Mouse (Mus musculus): ENCODE measurements at regions not wholly inside any gene's neighbourhood (a gene's known extent, or its start where the extent isn't known, plus 50 kb on each side); places are given as distances from the start of the nearest gene placed in this dataset.

- ATAC-seq (replicated peaks; ENCODE audit: poor library complexity), result no peak
Measured at GRCm38 (mm10) chr4:81981811-81982210, 539.2 kb upstream of the Mpdz start.

GRCm38 (mm10) chr4:81970472-81970871 lies 527.9 kb upstream of the Mpdz start:
- peak; percentile 54 for ATAC-seq (replicated peaks; ENCODE audit: poor library complexity)

GRCm38 (mm10) chr4:81969621-81970115 lies 527.1 kb upstream of the Mpdz start:
- ATAC-seq (replicated peaks; ENCODE audit: poor library complexity), result no peak

GRCm38 (mm10) chr4:81966054-81966623 lies 523.5 kb upstream of the Mpdz start:
- ATAC-seq (replicated peaks; ENCODE audit: poor library complexity), result no peak

- ATAC-seq (replicated peaks; ENCODE audit: poor library complexity), result no peak
Measured at GRCm38 (mm10) chr4:81963112-81963511, 520.5 kb upstream of the Mpdz start.

- no peak for ATAC-seq (replicated peaks; ENCODE audit: poor library complexity)
Measured at GRCm38 (mm10) chr4:81962586-81962985, 520.0 kb upstream of the Mpdz start.

GRCm38 (mm10) chr4:81960552-81961534 lies 518.2 kb upstream of the Mpdz start:
- no peak for ATAC-seq (replicated peaks; ENCODE audit: poor library complexity)

- no peak for ATAC-seq (replicated peaks; ENCODE audit: poor library complexity)
Measured at GRCm38 (mm10) chr4:81956926-81957694, 514.5 kb upstream of the Mpdz start.

GRCm38 (mm10) chr4:81953023-81953422 lies 510.4 kb upstream of the Mpdz start:
- ATAC-seq (replicated peaks; ENCODE audit: poor library complexity), result no peak

- ATAC-seq (replicated peaks; ENCODE audit: poor library complexity), result no peak
Measured at GRCm38 (mm10) chr4:81937384-81937783, 494.8 kb upstream of the Mpdz start.

GRCm38 (mm10) chr4:81930956-81931355 lies 488.3 kb upstream of the Mpdz start:
- no peak for ATAC-seq (replicated peaks; ENCODE audit: poor library complexity)

- no peak for ATAC-seq (replicated peaks; ENCODE audit: poor library complexity)
Measured at GRCm38 (mm10) chr4:81928581-81929244, 486.1 kb upstream of the Mpdz start.

GRCm38 (mm10) chr4:81927176-81927714 lies 484.6 kb upstream of the Mpdz start:
- ATAC-seq (replicated peaks; ENCODE audit: poor library complexity), result no peak

GRCm38 (mm10) chr4:81926662-81927141 lies 484.1 kb upstream of the Mpdz start:
- no peak for ATAC-seq (replicated peaks; ENCODE audit: poor library complexity)

- ATAC-seq (replicated peaks; ENCODE audit: poor library complexity), result no peak
Measured at GRCm38 (mm10) chr4:81925611-81926010, 483.0 kb upstream of the Mpdz start.

- ATAC-seq (replicated peaks; ENCODE audit: poor library complexity), result no peak
Measured at GRCm38 (mm10) chr4:81924120-81924519, 481.5 kb upstream of the Mpdz start.

GRCm38 (mm10) chr4:81922876-81923275 lies 480.3 kb upstream of the Mpdz start:
- ATAC-seq (replicated peaks; ENCODE audit: poor library complexity), result no peak

GRCm38 (mm10) chr4:81914971-81915370 lies 472.4 kb upstream of the Mpdz start:
- ATAC-seq (replicated peaks; ENCODE audit: poor library complexity), result no peak

GRCm38 (mm10) chr4:81913296-81913695 lies 470.7 kb upstream of the Mpdz start:
- ATAC-seq (replicated peaks; ENCODE audit: poor library complexity), result no peak

GRCm38 (mm10) chr4:81912653-81913052 lies 470.0 kb upstream of the Mpdz start:
- no peak for ATAC-seq (replicated peaks; ENCODE audit: poor library complexity)
